Mouse (Mus musculus) left cerebral cortex, adult 9 months (tissue): ENCODE measurements around the gene Tm4sf20.

Experiments
- DNase-seq, 2 experiments: peaks; one replicate each; pipeline ENCODE4 v3.0.0; 2022; ENCODE audit warnings: low spot score in 2 of 2

Tm4sf20 gene

DNA sequence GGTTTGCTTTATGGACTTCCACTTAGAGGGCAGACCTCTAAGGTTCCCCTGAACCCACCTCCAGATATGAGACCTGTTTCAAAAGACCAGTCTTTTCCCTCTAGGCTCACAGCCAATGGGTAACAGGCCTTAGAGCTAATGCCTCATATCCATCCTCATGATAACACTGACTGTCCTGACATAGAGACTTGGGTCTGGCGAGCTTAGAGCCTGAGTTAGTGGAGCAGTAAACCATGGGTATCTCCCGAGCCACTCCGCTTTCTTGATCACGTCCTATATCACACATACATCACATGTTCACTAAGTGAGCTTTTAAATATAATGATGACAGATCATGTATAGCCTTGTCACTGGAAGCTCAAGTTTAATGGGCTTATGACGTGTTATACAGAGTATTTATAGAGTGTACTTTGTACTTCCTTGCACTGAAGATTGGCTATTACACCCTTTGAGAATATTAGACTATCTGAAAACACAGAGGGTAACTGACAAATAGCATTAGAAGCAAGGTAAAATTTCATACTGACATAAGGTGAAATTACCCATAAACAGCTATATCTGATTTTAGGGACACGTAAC is 11.2 kb upstream of the Tm4sf20 start:
- DNase-seq, result no peak

DNA sequence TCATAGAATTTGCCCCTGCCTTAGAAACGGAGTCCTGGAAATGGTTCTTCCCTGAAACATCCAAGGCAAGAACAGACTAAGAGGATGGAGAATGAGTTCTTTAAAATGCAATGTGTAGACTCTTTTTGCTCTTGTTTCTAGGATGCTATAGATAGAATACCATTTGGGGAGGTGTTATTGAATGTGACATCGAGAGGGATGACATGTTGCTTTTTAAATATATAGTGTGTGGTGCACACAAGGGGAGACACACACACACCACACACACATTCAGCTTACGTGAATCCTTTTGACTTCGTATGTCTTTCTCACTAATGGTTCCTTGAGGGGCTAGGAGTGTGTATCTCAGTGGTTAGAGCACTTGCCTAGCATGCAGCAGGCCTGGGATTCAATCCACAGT is 7.0 kb upstream of the Tm4sf20 start:
- DNase-seq, result no peak

- no peak for DNase-seq
Observed at GRCm38 (mm10) chr1:82773208-82773607, 4.9 kb upstream of the Tm4sf20 start.

- DNase-seq, result no peak
Observed at GRCm38 (mm10) chr1:82772428-82772827, 4.2 kb upstream of the Tm4sf20 start.

DNA sequence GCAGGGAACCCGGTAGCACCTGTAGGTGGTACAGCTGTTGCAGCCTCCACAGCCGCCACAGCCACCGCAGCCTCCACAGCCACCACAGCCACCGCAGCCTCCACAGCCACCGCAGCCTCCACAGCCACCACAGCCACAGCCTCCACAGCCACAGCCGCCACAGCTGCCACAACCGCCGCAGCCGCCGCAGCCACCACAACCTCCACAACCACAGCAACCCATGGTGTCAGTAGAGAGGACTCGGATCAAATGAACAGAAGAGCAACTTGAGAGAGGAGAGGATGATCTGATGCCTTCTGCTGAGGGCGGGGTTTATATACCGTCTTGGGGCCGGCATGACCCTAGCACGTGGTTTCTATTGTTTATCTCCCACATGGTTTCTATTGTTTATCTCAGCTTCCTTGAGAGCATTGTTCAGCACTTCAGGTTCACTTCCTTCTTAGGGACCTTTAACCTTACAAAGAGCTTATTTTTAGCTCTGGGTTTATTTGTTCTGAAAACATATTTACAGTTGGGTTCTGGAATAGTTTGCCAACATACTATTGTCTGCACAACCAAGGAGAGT is 2.8 kb upstream of the Tm4sf20 start, which contains the start of gene Gm47791:
Gm47791 (minus strand) TSS at position 222 of the 565 bp plus-strand sequence.
- DNase-seq, result no peak

- no peak for DNase-seq
Observed at GRCm38 (mm10) chr1:82766641-82767040, 1.6 kb downstream of the Tm4sf20 start.

DNA sequence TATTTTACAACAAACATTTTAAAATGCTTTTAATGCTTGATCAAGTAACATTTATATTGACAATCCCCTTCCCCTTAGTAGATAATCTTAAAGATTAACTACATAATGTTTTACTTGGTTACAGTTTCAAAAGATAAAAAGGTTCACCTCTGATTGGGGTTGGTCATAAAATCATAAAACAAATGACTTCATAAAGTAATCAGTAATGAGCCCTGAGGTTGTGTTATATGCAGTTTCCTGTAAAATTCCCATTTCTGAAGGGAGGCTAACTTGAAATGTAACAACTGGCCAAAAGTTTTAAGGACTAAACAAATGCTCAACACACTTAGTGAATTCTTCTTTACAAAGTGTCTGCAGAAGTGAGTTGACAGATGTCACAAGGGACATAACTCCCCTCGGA is 2.0 kb downstream of the Tm4sf20 start:
- no peak for DNase-seq

GRCm38 (mm10) chr1:82762274-82762673 is 6.0 kb downstream of the Tm4sf20 start:
- no peak for DNase-seq

DNA sequence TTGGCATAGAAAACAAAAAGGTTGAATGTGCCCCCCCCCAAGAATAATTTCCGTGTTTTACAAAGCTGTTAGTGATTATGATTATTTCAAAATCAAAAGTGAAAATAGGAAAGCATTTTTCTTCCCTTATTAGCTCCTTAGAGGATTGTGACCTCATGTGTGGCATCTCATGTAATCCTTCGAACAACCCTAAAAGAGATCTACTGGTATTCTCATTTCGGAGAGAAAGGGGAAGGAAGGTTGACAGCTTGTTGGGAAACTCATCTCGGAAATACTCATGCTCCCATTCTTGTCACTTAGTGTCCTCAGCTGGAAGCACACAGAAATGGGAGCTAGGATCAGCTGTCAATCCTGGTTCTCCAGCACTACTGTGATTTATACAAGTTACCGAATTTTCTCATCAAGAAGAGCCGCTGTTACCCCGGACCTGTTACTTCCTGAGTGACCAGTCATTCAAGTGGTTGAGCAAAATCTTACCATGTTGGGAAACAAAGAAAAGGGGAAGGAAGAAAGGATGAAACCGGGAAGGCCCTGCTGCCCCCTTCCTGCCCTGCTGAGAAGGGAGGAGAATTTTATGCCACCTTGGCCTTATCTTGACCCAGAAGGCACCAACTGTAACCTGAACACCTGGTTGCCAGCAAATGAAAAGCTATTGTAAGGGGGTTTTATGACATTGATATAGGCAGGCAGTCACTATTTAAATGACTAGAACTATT is 6.6 kb downstream of the Tm4sf20 start:
- no peak for DNase-seq

- DNase-seq, result no peak
Observed at GRCm38 (mm10) chr1:82759520-82759919, 8.7 kb downstream of the Tm4sf20 start.

GRCm38 (mm10) chr1:82747714-82748452 is 20.4 kb downstream of the Tm4sf20 start:
- DNase-seq, result no peak

DNA sequence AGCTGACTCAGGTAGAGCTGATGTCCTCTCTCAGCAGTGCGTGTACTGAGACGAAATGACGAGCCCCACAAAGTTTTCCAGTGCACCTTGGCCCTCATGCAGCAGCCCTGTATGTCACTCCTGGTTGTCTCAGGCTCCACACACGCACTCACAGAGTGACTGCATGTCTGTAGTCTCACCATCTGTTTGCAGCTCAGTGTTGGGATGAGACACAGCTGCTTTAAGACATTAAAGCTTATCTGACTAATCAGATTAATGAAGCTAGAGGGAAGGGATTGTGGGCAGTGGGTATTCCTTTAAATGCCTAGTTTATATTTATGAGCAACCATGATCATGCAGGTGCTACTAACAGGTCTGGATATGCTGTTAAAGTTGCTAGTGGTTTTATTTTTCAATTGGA is 21.9 kb downstream of the Tm4sf20 start:
- no peak for DNase-seq

DNA sequence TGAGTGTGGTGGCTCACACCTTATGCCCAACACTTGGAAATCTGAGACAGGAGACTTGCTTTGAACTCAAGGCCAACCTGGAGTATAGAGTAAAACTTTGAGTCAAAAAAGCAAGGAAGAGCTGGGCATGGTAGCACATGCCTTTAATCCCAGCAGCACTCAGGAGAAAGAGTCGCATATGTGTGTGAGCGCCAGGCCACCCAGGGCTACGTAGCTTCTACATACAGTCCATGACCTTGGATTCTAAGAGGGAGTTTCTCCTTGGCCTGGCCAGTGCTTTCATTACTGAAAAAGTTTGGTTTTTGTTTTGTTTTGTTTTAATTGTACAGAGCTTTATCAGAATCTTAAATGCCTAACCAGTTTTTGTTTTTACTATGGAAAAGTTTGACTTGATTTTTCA is 24.3 kb downstream of the Tm4sf20 start:
- DNase-seq, result no peak

DNA sequence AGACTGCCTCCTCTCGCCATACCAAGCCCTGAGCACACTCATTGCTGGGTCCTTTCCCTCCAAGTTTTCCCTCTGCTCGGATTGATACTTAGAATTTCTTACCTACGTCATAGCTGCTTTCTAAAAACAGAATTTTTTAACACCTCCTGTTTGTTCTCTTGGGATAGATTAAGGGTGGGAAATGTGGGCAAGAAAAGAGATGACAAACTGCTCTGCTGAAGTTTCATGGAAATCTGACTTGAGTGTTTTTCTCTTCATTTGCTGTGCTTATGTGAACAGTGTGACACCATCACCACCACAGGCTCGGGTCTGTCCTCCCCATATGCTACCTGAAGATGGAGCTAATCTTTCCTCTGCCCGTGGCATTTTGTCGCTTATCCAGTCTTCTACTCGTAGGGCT is 26.7 kb downstream of the Tm4sf20 start:
- no peak for DNase-seq

DNA sequence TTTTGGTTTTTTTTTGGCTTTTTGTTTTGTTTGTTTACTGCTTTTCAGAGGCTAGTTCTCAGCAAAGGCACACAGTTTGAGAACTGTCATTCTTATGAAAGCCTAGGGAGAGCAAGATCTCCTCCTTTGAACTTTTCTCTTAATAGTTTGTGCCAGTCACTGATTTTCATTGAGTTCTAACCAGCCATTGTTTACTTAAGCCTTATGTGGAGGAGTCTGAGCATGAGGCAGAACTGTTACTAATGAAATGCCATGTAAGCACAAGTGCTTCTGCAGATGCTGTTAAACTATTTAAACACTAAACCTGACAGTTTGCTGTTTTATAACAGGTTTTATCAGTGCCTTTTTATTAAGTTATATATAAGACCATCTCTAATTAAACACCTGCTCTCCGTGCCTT is 30.2 kb downstream of the Tm4sf20 start:
- no peak for DNase-seq

DNA sequence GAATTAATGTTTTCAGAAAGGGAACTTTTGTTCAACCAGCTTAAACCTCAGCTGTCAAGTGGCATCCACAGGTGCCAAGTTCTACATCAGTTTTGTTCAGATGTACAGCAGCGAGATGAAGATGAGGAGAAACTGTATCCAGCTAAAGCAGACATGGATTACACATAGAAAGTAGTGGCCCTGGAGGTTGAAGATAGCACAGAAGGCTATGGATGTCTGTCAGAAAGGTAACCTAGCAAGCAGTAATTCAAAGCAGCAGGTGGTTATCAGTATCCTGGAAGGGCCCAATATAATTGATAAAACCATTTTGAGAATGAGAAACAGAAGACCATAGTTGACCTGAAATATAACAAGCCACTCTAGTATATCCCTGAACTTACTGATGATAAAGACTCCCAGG is 34.9 kb downstream of the Tm4sf20 start:
- no peak for DNase-seq

GRCm38 (mm10) chr1:82726482-82726881 is 41.8 kb downstream of the Tm4sf20 start:
- no peak for DNase-seq

DNA sequence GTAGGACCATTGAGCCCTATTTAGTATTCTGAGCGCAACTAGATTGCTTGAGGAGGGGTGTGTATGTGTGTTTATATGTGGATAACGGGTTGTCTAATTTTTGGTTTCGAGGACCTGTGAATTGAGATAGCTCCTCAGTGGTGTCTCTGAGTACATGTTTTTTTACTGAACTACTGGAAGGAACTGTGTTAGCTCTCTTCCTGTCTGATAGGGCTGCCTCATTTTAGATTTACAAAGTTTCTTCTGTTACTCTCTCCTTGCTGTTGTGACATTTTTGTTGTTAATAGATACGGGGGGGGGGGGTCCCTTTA is 42.4 kb downstream of the Tm4sf20 start:
- no peak for DNase-seq

DNA sequence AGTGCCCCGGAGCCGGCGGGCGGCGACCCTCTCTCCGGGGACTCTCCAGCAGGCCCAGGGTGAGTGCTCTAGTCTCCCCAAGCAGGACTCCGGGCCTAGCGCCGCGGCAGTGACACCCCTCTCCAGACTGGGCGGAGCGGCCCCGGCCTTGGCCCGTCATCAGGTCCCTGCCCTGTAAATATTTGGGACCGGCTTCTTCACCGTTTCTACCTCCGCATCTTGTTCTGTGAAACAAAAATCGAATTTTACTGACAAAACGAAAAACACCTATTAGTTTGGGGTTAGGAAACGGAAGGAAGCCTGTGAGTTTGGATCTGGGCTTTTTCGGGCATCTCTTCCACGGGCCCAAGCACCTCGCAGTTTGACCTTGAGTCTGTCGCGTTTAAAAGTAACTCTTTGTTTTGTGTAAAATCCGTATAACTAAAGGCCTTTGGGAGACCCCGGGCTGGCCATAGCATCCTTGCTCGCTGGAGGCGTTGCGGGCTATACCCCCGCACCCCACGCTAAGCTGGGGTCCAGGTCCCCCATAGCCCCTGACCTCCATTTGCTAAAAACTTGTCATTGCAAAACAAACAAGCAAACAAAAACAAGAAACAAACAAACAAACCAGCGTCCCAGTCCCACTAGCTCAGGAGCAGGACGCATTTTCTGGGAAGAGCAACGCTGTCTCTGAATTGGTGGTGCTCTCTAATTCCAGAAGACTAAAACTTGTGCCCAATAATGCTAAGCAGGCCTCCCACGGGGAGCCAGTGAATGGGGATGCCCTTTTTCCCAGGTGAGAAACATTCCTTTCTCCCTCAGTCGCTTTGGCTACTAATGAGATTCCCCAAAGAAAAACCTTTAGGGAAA is 43.0 kb downstream of the Tm4sf20 start:
- no peak for DNase-seq

GRCm38 (mm10) chr1:82724339-82725025 is 43.8 kb downstream of the Tm4sf20 start, which contains the start of gene Mff:
Gene Mff, plus strand, starts transcription at chr1:82724890.
- peak; percentile 83 to 93 for DNase-seq

- DNase-seq, result no peak
Observed at GRCm38 (mm10) chr1:82717816-82718512, 50.3 kb downstream of the Tm4sf20 start.
